In genomic region chr7:126428154-126428553, GRCm38 (mm10) we compare ENCODE assay signal across 8 mouse cellular contexts. TPM values are rescaled to one million over a fixed set of nuclear protein-coding genes. Genes with fewer than 3 reads are reported as not detected.
DNase-seq lines count a peak whose midpoint lies in the region; ATAC-seq lines count a peak whose summit lies in the region.

No protein-coding gene starts in this region.

- H3K9ac ChIP-seq in kidney, embryonic 14.5 days (ENCODE audit: low read depth, low read length) = peak overlapping the region; percentile 82
- peak overlapping the region; percentile 88 for H3K9ac ChIP-seq in hindbrain, embryonic 14.5 days
- H3K9ac ChIP-seq in midbrain, embryonic 14.5 days (replicated peaks; ENCODE audit: low read length) = peak overlapping the region; percentile 89

- no peak for DNase-seq in kidney, adult 18-20 months
- DNase-seq in c-Kit-negative CD71-positive TER-119-positive erythroid progenitor cells, embryonic 14.5 days (ENCODE audit: low read depth, low spot score) = peak; percentile 19
- DNase-seq in hindbrain, embryonic 14.5 days (ENCODE audit: low spot score) = peak; percentile 25
- no peak for DNase-seq in midbrain, embryonic 14.5 days
- no peak for DNase-seq in gastrocnemius, postnatal 10 days
- no peak for DNase-seq in right cerebral cortex, postnatal 14 days
- no peak for DNase-seq in right cerebral cortex, postnatal 25 days

- H3K36me3 ChIP-seq in kidney, embryonic 14.5 days (ENCODE audit: control insufficient read depth, insufficient read depth, low read length) = no peaks in the 10 kb centered on the region
- 0 out of 2 replicates have a peak, but pooled peaks cover 9% of the 10 kb centered on the region for H3K36me3 ChIP-seq in hindbrain, embryonic 14.5 days (replicated peaks; ENCODE audit: control insufficient read depth, insufficient read depth)
- H3K36me3 ChIP-seq in midbrain, embryonic 14.5 days (ENCODE audit: control insufficient read depth, insufficient read depth, low read length) = peaks cover 4% of the 10 kb centered on the region; the same call in 1 of the 2 replicates

- no peak for ATAC-seq in kidney, embryonic 14.5 days (ENCODE audit: low FRiP score, low TSS enrichment)
- no peak for ATAC-seq in hindbrain, embryonic 14.5 days (ENCODE audit: low FRiP score)
- no peak for ATAC-seq in midbrain, embryonic 14.5 days (ENCODE audit: low FRiP score, low TSS enrichment)

- H3K4me3 ChIP-seq in kidney, embryonic 14.5 days (ENCODE audit: low read length) = peak overlapping the region; percentile 77
- H3K4me3 ChIP-seq in hindbrain, embryonic 14.5 days (replicated peaks; ENCODE audit: low read length) = peak overlapping the region; percentile 63
- H3K4me3 ChIP-seq in midbrain, embryonic 14.5 days (replicated peaks; ENCODE audit: low read depth, low read length) = peak overlapping the region; percentile 71

- H3K27ac ChIP-seq in kidney, embryonic 14.5 days (ENCODE audit: low read depth, low read length) = peak overlapping the region; percentile 92
- H3K27ac ChIP-seq in hindbrain, embryonic 14.5 days = peak overlapping the region; percentile 90
- peak overlapping the region; percentile 91 for H3K27ac ChIP-seq in midbrain, embryonic 14.5 days (replicated peaks; ENCODE audit: low read depth, low read length)

- no peaks in the 10 kb centered on the region for H3K27me3 ChIP-seq in kidney, embryonic 14.5 days (ENCODE audit: control insufficient read depth, insufficient read depth, low read length)
- no peaks in the 10 kb centered on the region for H3K27me3 ChIP-seq in hindbrain, embryonic 14.5 days (ENCODE audit: control insufficient read depth, insufficient read depth, low read length)
- no peaks in the 10 kb centered on the region for H3K27me3 ChIP-seq in midbrain, embryonic 14.5 days (ENCODE audit: control insufficient read depth, insufficient read depth, low read length)

- peaks cover 8% of the 10 kb centered on the region for H3K4me1 ChIP-seq in kidney, embryonic 14.5 days (ENCODE audit: control insufficient read depth, insufficient read depth, low read length)
- H3K4me1 ChIP-seq in hindbrain, embryonic 14.5 days (replicated peaks; ENCODE audit: control insufficient read depth, insufficient read depth, low read length) = peaks cover 14% of the 10 kb centered on the region
- H3K4me1 ChIP-seq in midbrain, embryonic 14.5 days (ENCODE audit: control insufficient read depth, insufficient read depth, low read length) = peaks cover 14% of the 10 kb centered on the region

- 12% methylated on average over 4 of the region's 4 CpGs for WGBS in kidney, embryonic 14.5 days
- WGBS in hindbrain, embryonic 14.5 days = 21% methylated on average over 4 of the region's 4 CpGs
- 12% methylated on average over 4 of the region's 4 CpGs for WGBS in midbrain, embryonic 14.5 days

- no peaks in the 10 kb centered on the region for H3K9me3 ChIP-seq in kidney, embryonic 14.5 days (ENCODE audit: control insufficient read depth, low read length)
- H3K9me3 ChIP-seq in hindbrain, embryonic 14.5 days (ENCODE audit: control insufficient read depth, low read length) = no peaks in the 10 kb centered on the region
- H3K9me3 ChIP-seq in midbrain, embryonic 14.5 days (ENCODE audit: control insufficient read depth, low read length) = no peaks in the 10 kb centered on the region

- peak overlapping the region; percentile 82 for H3K4me2 ChIP-seq in kidney, embryonic 14.5 days (replicated peaks; ENCODE audit: low read depth, low read length)
- peak overlapping the region; percentile 78 for H3K4me2 ChIP-seq in hindbrain, embryonic 14.5 days (replicated peaks)
- peak overlapping the region; percentile 89 for H3K4me2 ChIP-seq in midbrain, embryonic 14.5 days (ENCODE audit: low read length)

RNA-seq across cellular contexts. Expression of gene Rabep2, which starts 0.4 kb away (rescaled TPM):
- polyA plus RNA-seq in kidney, embryonic 14.5 days (2014; fragmentation: Nextera tagmentation; extraction: Ambion mirVana) = 24.8 and 30.5 TPM in 2 replicates
- polyA plus RNA-seq in hindbrain, embryonic 14.5 days (2014; fragmentation: Nextera tagmentation; extraction: Ambion mirVana) = 18.9 and 20.2 TPM in 2 replicates
- polyA plus RNA-seq in midbrain, embryonic 14.5 days (2014; fragmentation: Nextera tagmentation; extraction: Ambion mirVana) = 19.6 and 22.1 TPM in 2 replicates
- 10 to 100 TPM; 11.4 to 15.2 TPM for total RNA-seq in gastrocnemius, postnatal 10 days (2021)

RNA-seq across cellular contexts. Expression of gene Cd19, which starts 13.5 kb away (rescaled TPM):
- polyA plus RNA-seq in kidney, embryonic 14.5 days (2014; fragmentation: Nextera tagmentation; extraction: Ambion mirVana) = not detected in 2 replicates
- polyA plus RNA-seq in hindbrain, embryonic 14.5 days (2014; fragmentation: Nextera tagmentation; extraction: Ambion mirVana) = not detected in 2 replicates
- not detected in 2 replicates for polyA plus RNA-seq in midbrain, embryonic 14.5 days (2014; fragmentation: Nextera tagmentation; extraction: Ambion mirVana)
- under 1 TPM; 0.35 to 0.72 TPM for total RNA-seq in gastrocnemius, postnatal 10 days (2021)

RNA-seq across cellular contexts. Expression of gene Nfatc2ip, which starts 31.6 kb away (rescaled TPM):
- 2.8 and 4.1 TPM in 2 replicates for polyA plus RNA-seq in kidney, embryonic 14.5 days (2014; fragmentation: Nextera tagmentation; extraction: Ambion mirVana)
- 3.9 and 4.0 TPM in 2 replicates for polyA plus RNA-seq in hindbrain, embryonic 14.5 days (2014; fragmentation: Nextera tagmentation; extraction: Ambion mirVana)
- 3.5 and 4.9 TPM in 2 replicates for polyA plus RNA-seq in midbrain, embryonic 14.5 days (2014; fragmentation: Nextera tagmentation; extraction: Ambion mirVana)
- 1 to 10 TPM; 3.1 to 3.2 TPM for total RNA-seq in gastrocnemius, postnatal 10 days (2021)

RNA-seq across cellular contexts. Expression of gene Atp2a1, which starts 34.8 kb away (rescaled TPM):
- polyA plus RNA-seq in kidney, embryonic 14.5 days (2014; fragmentation: Nextera tagmentation; extraction: Ambion mirVana) = 1.3 and 1.6 TPM in 2 replicates
- polyA plus RNA-seq in hindbrain, embryonic 14.5 days (2014; fragmentation: Nextera tagmentation; extraction: Ambion mirVana) = 0.30 and 0.31 TPM in 2 replicates
- 0.39 TPM in 1 of 2 replicates, not detected in the other for polyA plus RNA-seq in midbrain, embryonic 14.5 days (2014; fragmentation: Nextera tagmentation; extraction: Ambion mirVana)
- over 10,000 TPM; 11,325 to 12,607 TPM for total RNA-seq in gastrocnemius, postnatal 10 days (2021)

RNA-seq across cellular contexts. Expression of gene Sh2b1, which starts 47.1 kb away (rescaled TPM):
- polyA plus RNA-seq in kidney, embryonic 14.5 days (2014; fragmentation: Nextera tagmentation; extraction: Ambion mirVana) = 36.9 and 47.1 TPM in 2 replicates
- 60.3 and 64.1 TPM in 2 replicates for polyA plus RNA-seq in hindbrain, embryonic 14.5 days (2014; fragmentation: Nextera tagmentation; extraction: Ambion mirVana)
- polyA plus RNA-seq in midbrain, embryonic 14.5 days (2014; fragmentation: Nextera tagmentation; extraction: Ambion mirVana) = 67.5 and 73.1 TPM in 2 replicates
- total RNA-seq in gastrocnemius, postnatal 10 days (2021) = 10 to 100 TPM; 52.0 to 53.7 TPM

Comparison
In these comparisons a context has a peak if more than half of its experiments do, and no peak if none do; other contexts are left out.
1. DNase-seq: peak in c-Kit-negative CD71-positive TER-119-positive erythroid progenitor cells, embryonic 14.5 days (single experiment) and hindbrain, embryonic 14.5 days (single experiment); none in kidney, adult 18-20 months (single experiment), midbrain, embryonic 14.5 days (single experiment), gastrocnemius, postnatal 10 days (single experiment), right cerebral cortex, postnatal 14 days (single experiment) and right cerebral cortex, postnatal 25 days (single experiment).
2. Peak in every context shown above with its lines, with median percentiles within 50 percentile points of each other: H3K27ac ChIP-seq, H3K4me2 ChIP-seq, H3K4me3 ChIP-seq and H3K9ac ChIP-seq.